Mouse (Mus musculus) large intestine, adult 2 months (tissue): ENCODE measurements at regions not wholly inside any gene's neighbourhood (a gene's known extent, or its start where the extent isn't known, plus 50 kb on each side); places are given as distances from the start of the nearest gene placed in this dataset.
"Not testable (repeated sequence)": the region's sequence is repeated elsewhere in the genome, so short reads cannot be mapped to it uniquely, and the experiment has no call there.

Source experiments
- DNase-seq: peaks from one replicate; pipeline ENCODE4 v3.0.0-alpha.2; 2012; ENCODE audit warnings: low read depth, low spot score
- WGBS: fragments of 180-500 bp; shearing (Covaris S2); methylation state at CpG from one replicate; pipeline ENCODE4 v1.1.7; 2018; 5-methylcytosine and 5-hydroxymethylcytosine counted together

GRCm38 (mm10) chr8:93443631-93444030 lies 64.1 kb upstream of the Ces1h start:
- 61% methylated on average over 2 of the region's 2 CpGs for WGBS
- not testable (repeated sequence) for DNase-seq

- WGBS, result 83% methylated on average over 3 of the region's 3 CpGs
Measured at GRCm38 (mm10) chr8:93441936-93442335, 62.4 kb upstream of the Ces1h start.

GRCm38 (mm10) chr8:93436586-93436985 lies 57.1 kb upstream of the Ces1h start:
- WGBS, result 76% methylated on average over 12 of the region's 12 CpGs
- DNase-seq, result not testable (repeated sequence)

More at GRCm38 (mm10) chr8:93441936-93442335, 62.4 kb upstream of the Ces1h start:
- no peak for DNase-seq

GRCm38 (mm10) chr8:93430637-93431036 lies 51.1 kb upstream of the Ces1h start:
- WGBS, result 0% methylated on average over 3 of the region's 3 CpGs
- peak; percentile 47 for DNase-seq
